Mouse (Mus musculus): Measurements from ENCODE around the gene Fktn.
"Not testable (repeated sequence)": the region's sequence is repeated elsewhere in the genome, so short reads cannot be mapped to it uniquely, and the experiment has no call there.

Gene Fktn

GRCm38 (mm10) chr4:53713704-53714050 is at the start of gene Fktn:
Gene Fktn (plus strand): TSS chr4:53713998.
- DNase-seq (ENCODE audit: low spot score): no peak

DNA sequence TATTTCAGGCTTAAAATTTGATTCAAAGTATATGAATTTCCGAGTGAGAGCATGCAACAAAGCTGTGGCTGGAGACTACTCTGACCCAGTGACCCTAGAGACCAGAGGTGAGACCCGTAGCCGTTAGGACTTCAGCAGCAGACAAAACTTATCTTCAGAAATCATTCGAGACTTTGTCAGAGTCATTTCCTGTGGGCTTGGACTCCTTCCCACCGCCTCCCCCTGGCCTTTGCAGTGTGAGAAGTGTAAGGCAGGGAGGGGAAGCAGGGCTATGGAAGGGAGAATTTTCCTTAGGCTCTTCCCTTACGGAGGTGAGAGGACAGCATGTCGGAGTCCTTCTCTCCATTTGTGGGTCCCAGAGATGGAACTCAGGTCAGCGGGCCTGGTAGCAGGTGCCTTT is 31.7 kb upstream of the Fktn start:
- no peak for DNase-seq (ENCODE audit: low spot score)

GRCm38 (mm10) chr4:53688965-53689364 is 24.8 kb upstream of the Fktn start:
- DNase-seq (ENCODE audit: low spot score): no peak

DNA sequence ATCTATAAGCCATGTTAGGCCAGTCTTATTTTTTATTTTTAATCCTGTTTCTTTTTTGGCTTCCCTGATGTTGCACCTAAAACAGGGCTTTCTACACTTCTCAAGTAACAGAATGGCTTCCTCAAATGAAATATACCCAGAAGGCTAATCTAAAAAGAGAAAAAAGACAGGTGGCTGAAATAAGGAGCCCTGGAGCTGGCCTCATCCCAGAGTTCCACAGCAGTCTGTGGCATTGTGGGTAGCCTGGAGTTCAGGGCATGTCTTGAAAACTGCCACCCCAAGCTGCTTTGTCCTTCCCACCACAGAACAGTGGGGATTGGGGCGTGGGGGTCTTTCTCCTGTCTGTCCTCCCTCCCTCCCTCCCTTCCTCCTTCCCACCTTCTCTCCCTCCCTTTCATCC is 22.4 kb upstream of the Fktn start:
- no peak for DNase-seq (ENCODE audit: low spot score)

DNA sequence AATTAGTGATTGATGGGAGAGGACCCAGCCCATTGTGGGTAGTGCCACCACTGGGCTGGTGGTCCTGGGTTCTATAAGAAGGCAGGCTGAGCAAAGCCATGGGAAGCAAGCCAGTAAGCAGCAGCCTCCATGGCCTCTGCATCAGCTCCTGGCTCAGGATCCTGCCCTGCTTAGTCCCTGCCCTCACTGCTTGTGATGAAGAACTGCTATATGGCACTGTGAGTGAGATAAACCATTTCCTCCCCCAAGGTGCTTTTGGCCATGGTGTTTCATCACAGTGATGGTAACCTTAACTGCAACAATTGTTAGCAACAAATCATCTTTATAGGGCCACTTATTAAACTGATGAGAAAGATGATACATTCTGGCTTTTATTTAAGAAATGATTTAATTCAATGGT is 4.6 kb upstream of the Fktn start:
- not testable (repeated sequence) for DNase-seq (ENCODE audit: low spot score)

- no peak for DNase-seq (ENCODE audit: low spot score)
Observed at GRCm38 (mm10) chr4:53710021-53710420, 3.8 kb upstream of the Fktn start.

- DNase-seq (ENCODE audit: low spot score): no peak
Observed at GRCm38 (mm10) chr4:53710555-53711328, 3.1 kb upstream of the Fktn start.

- DNase-seq (ENCODE audit: low spot score): peak; percentile 76
Observed at GRCm38 (mm10) chr4:53714051-53714814, 435 bp downstream of the Fktn start.

- DNase-seq (ENCODE audit: low spot score): no peak
Observed at GRCm38 (mm10) chr4:53715977-53716376, 2.2 kb downstream of the Fktn start.

DNA sequence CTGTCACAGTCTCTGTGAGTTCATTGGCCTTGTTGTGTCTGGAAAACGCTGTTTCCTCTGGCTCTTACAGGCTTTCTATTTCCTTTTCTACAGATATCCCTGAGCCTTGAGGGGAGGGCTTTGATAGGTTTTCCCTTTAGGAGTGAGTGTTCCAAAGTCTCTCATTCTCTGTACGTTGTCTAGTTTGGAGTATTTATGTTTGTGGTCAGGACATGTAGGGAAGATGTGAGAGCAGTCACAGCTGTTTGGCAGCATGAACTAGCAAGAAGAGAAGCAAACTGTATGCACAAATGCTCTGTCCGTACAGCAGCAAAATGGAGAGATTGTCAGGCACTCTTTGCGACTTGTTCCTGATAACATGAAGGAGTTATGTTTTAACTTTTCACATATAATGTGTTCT is 3.7 kb downstream of the Fktn start:
- no peak for DNase-seq (ENCODE audit: low spot score)

DNA sequence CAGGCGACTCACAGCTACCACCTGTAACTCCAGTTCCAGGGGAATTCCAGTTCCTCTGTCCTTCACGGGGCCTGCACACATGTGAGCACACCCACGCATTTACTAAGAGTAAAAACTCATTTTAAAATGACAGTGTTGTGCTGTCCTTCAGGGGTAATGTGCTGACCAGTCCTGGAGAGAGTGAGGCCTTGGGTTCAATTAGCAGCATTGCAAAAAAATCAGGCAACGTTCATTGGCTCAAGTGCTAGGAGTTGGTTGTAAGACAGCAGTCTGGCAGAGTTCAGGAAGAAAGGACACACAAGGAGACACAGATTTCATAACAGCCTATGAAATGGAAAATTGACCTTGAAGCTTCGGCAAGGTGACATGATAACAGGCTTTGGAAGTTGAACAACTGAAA is 4.5 kb downstream of the Fktn start:
- no peak for DNase-seq (ENCODE audit: low spot score)

DNA sequence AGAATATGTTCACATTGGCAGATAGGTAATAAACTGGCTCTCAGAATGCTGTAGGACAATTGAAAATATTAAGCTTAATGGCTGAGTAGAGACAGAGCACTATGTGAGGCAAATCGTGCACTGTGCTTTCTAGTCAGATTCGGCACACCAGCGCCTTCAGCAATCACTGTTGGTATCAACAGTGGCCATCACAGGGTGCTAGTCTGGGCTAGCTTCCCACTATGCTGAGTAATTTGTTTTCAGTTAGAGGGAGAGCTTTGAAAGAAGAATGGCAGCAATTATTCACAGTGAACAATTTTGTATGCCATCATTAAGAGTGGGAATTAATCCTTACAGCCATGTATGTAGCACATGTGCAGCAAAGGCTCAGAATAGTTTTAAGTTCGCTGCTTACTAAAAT is 8.7 kb downstream of the Fktn start:
- DNase-seq (ENCODE audit: low spot score): no peak

GRCm38 (mm10) chr4:53726100-53726499 is 12.3 kb downstream of the Fktn start:
- DNase-seq (ENCODE audit: low spot score): not testable (repeated sequence)

DNA sequence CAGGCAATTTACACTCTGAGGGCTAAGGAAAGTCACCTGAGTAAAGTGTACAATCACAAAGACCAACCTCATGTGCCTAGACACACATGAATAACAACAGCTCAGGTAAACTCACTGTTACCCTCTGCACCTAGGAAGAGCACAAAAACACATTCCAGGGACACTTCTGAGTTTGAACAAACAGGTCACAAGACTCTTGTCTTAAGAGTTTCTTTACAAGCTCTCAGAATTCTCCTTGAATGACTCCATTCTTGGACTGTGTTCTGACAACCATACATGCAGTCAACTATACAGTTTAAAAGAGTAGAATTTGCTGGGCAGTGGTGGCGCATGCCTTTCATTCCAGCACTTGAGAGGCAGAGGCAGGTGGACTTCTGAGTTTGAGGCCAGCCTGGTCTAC is 14.3 kb downstream of the Fktn start:
- DNase-seq (ENCODE audit: low spot score): no peak

DNA sequence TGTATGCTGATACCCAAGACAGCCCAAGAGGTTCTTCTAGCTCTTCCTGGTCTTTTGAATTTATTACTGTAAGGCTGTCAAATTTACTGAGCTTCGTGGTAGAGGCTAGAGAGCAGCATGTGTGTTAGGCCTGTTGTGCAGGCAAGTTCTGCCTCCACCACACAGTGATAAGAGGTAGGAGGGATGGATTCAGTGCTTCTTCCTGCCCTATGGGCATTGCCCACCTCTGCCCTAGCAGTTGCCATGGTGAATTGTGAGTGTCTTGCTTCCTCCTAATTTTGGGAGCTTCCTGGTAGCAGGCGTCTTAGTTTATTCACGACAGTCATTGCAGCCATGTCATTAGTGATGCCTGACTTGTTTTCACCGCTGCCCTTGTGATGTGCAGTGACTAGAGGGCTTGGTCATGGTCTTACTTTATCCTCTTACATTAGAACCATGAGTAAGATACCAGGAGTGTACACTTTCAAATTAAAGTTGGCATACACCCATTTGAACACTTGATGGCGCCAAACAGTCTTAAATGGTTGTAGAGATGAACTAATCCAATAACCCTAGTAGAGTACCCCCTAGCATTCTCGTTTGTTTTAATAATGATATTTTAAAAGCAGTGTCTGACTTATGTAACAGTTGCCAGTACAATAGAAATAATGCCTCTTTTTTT is 25.3 kb downstream of the Fktn start:
- peak; percentile 42 for DNase-seq (ENCODE audit: low spot score)

DNA sequence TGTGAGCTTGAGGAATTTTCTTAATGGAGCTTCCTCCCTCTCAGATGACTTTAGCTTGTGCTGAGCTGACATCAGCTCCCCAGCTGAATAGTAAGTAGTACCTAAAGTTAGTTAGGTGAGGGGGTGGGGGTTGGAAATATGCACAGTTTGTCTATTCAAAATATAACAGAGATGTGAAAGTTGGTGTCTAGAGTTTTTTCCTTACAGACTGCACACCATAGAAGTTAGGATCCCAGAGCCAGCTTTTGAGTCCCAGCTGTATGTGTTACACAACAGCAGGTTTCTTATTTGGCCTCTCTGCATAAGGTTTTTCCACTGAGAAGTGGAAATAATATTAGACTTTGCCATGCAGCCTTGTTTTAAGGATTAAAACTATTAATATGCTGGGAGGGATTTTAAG is 36.0 kb downstream of the Fktn start:
- DNase-seq (ENCODE audit: low spot score): no peak

DNA sequence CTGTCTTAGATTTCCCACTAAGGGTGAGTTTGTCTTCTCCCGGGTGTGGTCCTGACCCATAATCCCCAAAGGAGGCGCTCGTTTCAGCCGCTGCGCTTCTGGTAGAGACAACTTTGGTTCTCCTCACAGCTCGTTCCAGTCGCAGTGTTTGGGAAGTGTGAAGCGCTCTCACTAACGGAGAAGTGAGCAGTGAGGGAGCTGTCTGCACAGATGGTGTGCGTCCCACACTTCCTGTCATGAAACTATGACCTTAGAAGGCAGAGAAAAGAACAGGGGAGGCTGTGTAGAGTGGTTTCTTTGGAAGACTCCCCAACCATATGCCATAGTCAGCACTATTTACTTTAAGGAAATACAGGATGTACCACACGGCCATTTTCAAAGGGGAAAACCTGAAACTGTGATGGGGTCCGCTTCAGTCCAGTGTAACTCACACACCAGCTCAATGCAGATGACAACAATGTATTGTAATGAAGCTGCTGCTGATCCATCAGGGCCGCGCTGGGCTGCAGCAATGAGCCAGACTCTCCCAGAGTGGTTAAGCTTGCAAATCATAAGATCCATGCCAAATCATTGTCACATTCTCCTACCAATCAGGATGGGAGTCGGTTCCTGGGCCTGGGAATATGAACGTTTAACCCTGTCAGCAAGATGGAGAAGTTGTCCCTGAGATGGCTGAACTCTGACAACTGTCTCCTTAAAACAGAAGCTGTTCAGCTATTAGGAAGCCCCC is 36.8 kb downstream of the Fktn start:
- no peak for DNase-seq (ENCODE audit: low spot score)

- DNase-seq (ENCODE audit: low spot score): no peak
Observed at GRCm38 (mm10) chr4:53757030-53757429, 43.2 kb downstream of the Fktn start.

- no peak for DNase-seq (ENCODE audit: low spot score)
Observed at GRCm38 (mm10) chr4:53758764-53759163, 45.0 kb downstream of the Fktn start.

DNA sequence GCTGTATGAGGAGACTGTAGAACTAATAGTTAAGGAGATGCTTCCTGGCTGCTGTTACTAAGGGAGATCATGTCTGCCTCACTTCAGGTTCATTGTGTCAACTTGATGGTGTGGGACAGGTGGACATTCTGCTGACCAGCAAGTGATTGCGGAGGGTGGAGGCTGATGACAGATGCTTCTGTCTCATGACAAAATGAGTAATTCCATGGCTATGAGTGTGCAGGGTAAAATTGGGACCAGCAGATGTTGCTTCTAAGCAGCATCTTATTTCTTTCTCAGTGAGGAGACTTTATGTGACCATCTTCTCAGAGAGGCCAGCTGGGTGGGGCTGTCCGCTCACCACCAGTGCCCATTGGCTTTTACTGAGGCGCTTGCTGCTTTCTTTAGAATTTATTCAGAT is 45.9 kb downstream of the Fktn start:
- no peak for DNase-seq (ENCODE audit: low spot score)

DNA sequence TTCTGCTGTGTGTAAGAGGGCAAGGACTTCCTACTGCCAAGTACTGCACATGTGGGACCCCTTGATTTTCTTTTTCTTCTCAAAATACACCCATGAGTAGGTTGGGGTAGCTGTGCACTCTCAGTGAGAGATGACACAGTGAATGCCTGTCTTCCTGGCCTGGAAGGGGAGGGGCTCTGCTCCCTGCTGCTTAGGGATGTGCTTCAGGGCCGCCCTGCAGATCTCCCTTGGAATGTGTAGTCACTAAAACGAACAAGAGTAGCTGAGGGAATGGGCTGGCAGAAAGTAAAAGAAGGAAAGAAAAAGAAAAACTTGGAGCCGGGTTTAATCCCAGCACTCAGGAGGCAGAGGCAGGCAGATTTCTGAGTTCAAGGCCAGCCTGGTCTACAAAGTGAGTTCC is 48.7 kb downstream of the Fktn start:
- no peak for DNase-seq (ENCODE audit: low spot score)

DNA sequence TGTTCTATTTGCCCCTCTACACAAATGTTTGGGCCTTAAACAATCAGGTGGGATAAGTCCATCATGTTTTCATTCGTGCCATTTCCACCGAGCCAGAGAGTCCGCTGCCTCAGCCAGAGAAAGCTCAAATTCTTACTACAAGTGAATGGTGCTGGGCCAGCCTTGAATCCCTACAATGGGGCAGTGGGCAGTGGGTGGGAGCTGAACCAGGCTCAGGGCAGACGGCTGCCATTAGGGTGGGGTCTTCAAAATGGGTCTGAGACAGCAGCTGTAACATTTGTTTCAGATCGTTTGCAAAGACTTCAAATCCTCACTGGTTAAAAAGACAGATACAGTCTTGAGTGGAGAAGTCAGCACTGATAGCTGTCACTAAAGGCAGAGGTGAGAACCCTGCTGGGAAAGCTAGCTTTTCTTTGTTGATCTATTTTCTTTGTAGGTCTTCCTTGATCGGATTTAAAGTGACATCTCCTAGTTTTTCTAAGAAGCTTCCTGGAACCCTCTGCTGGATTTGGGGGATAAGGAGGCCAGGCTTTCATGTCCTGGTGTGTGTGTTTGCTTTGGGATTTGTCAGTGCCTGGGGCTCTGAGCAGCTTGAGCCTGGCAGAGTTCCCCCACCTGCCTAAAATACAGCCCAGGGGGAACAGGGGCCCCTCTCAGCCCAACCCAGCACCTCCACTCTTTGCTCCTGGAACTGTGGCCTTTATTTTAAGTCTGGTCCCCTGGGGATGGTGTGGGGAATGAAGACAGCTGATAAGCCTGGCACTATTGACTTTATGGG is 57.3 kb downstream of the Fktn start:
- DNase-seq (ENCODE audit: low spot score): no peak
